Mouse (Mus musculus) MEL (cell line): ENCODE data around the gene Lcn3.
"Not testable (repeated sequence)": the region's sequence is repeated elsewhere in the genome, so short reads cannot be mapped to it uniquely, and the experiment has no call there.

Source experiments
- BHLHE40 ChIP-seq: IDR thresholded peaks from 2 replicates; pipeline ENCODE4 v1.6.1; 2012; ENCODE audit warnings: low read depth, mild to moderate bottlenecking, inconsistent platforms, low read length, improper control_type of control experiment, borderline replicate concordance
- CTCF ChIP-seq, 3 experiments: IDR thresholded peaks in 2 of 3; conservative IDR thresholded peaks in 1 of 3; 2 replicates each; pipeline ENCODE4 v1.5.1; 2011 to 2012; ENCODE audit warnings: low read length in 3 of 3, low read depth in 2 of 3, mild to moderate bottlenecking in 2 of 3, improper control_type of control experiment in 1 of 3, inconsistent platforms in 1 of 3, mixed read lengths in 1 of 3, moderate library complexity in 1 of 3; ENCODE audit not compliant: control insufficient read depth in 1 of 3, insufficient read depth in 1 of 3, poor library complexity in 1 of 3, severe bottlenecking in 1 of 3
- GATA1 ChIP-seq: IDR thresholded peaks from 2 replicates; pipeline ENCODE4 v1.6.1; 2011; ENCODE audit warnings: low read depth, low read length, improper control_type of control experiment
- MAZ ChIP-seq: IDR thresholded peaks from 2 replicates; pipeline ENCODE4 v1.6.1; 2012; ENCODE audit warnings: low read depth, mild to moderate bottlenecking, inconsistent platforms, low read length, improper control_type of control experiment
- POLR2A ChIP-seq, 2 experiments: IDR thresholded peaks; 2 replicates each; pipeline ENCODE4 v1.6.1; 2011 to 2012; ENCODE audit warnings: low read length in 2 of 2, mild to moderate bottlenecking in 2 of 2, control low read depth in 1 of 2, improper control_type of control experiment in 1 of 2, low read depth in 1 of 2, moderate library complexity in 1 of 2; ENCODE audit not compliant: control insufficient read depth in 1 of 2, insufficient read depth in 1 of 2, poor library complexity in 1 of 2

- not testable (repeated sequence) for TF ChIP-seq GATA1; POLR2A (IDR thresholded peaks at IDR 0.05; ENCODE audit: control insufficient read depth in 1 of 2, insufficient read depth in 1 of 2, low read depth in 1 of 2, low read length in 2 of 2, poor library complexity in 1 of 2); MAZ; BHLHE40; CTCF (IDR thresholded peaks at IDR 0.05 in 2 of 3, conservative IDR thresholded peaks at IDR 0.05 in 1 of 3; ENCODE audit: control insufficient read depth in 1 of 3, insufficient read depth in 1 of 3, low read depth in 2 of 3, low read length in 3 of 3, poor library complexity in 1 of 3, severe bottlenecking in 1 of 3)
These were observed 50.4 kb downstream of the Lcn3 start, which contains the start of gene Glt6d1 for GRCm38 (mm10) chr2:25815748-25816147.
